In the genomic region with DNA sequence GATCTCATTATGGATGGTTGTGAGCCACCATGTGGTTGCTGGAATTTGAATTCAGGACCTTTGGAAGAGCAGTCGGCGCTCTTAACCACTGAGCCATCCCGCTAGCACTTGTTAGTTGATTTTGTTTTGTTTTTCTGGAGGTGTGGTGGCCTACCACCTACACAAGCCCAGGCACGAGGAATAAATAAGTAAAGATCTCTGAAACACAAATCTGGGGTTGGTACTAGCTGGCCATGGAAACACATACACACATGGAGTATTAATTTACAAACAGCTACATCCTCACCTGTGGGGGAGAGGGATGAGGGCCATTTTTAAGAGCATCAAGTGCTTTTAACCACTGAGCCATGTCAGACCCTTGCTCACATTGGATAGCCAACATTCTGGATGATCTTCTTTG, we compare ENCODE assay signal across 8 mouse cellular contexts. TPM values are rescaled to one million over a fixed set of nuclear protein-coding genes. Genes with fewer than 3 reads are reported as not detected.
DNase-seq lines count a peak whose midpoint lies in the region; ATAC-seq and TF ChIP-seq lines count a peak whose summit lies in the region.
"Not testable (repeated sequence)": the region's sequence is repeated elsewhere in the genome, so short reads cannot be mapped to it uniquely, and the experiment has no call there.

No protein-coding gene starts in this region.

- H3K27ac ChIP-seq in hindbrain, postnatal 0 days; limb, embryonic 13.5 days: not testable (repeated sequence)

- not testable (repeated sequence) for H3K9ac ChIP-seq in hindbrain, postnatal 0 days (replicated peaks; ENCODE audit: low read length); limb, embryonic 13.5 days

- H3K4me1 ChIP-seq in hindbrain, postnatal 0 days (ENCODE audit: insufficient read depth, low read length); limb, embryonic 13.5 days: not testable (repeated sequence)

- not testable (repeated sequence) for H3K4me2 ChIP-seq in hindbrain, postnatal 0 days (ENCODE audit: low read depth, low read length); limb, embryonic 13.5 days (replicated peaks)

- H3K9me3 ChIP-seq in hindbrain, postnatal 0 days (ENCODE audit: low read length); limb, embryonic 13.5 days: not testable (repeated sequence)

- H3K36me3 ChIP-seq in hindbrain, postnatal 0 days (ENCODE audit: insufficient read depth, low read length); limb, embryonic 13.5 days: not testable (repeated sequence)

- not testable (repeated sequence) for ATAC-seq in hindbrain, postnatal 0 days
- peak; percentile 61; the same call in 1 of the 2 replicates for ATAC-seq in limb, embryonic 13.5 days (ENCODE audit: low FRiP score, low read depth)
- ATAC-seq in megakaryocyte, adult 5-6 weeks (ENCODE audit: poor library complexity, severe bottlenecking), result peak; percentile 89

- 80% methylated on average over 4 of the region's 4 CpGs for WGBS in hindbrain, postnatal 0 days
- 78% methylated on average over 4 of the region's 4 CpGs for WGBS in limb, embryonic 13.5 days

- not testable (repeated sequence) for H3K27me3 ChIP-seq in hindbrain, postnatal 0 days (ENCODE audit: insufficient read depth, low read length); limb, embryonic 13.5 days

- not testable (repeated sequence) for H3K4me3 ChIP-seq in hindbrain, postnatal 0 days (ENCODE audit: low read length); limb, embryonic 13.5 days

- DNase-seq in A20 (ENCODE audit: low read depth, low spot score) (peak; percentile 81), WW6 (ENCODE audit: low read depth, low spot score) (peak; percentile 98)
- peak; percentile 17 for DNase-seq in embryo, embryonic 11 days
- DNase-seq in gonadal fat pad, adult 2 months (ENCODE audit: low read depth), result peak; percentile 16
- peak; percentile 2 for DNase-seq in hindbrain, postnatal 0 days (ENCODE audit: low spot score)
- peak; percentile 52 for DNase-seq in skeletal muscle tissue, adult 2 months (ENCODE audit: low read depth, low spot score)

- not testable (repeated sequence) for TF ChIP-seq CTCF in hindbrain, postnatal 0 days (IDR thresholded peaks at IDR 0.05; ENCODE audit: low read depth)

RNA-seq across cellular contexts. Expression of a gene that starts 34.7 kb away (rescaled TPM):
- 15.4 and 15.9 TPM in 2 replicates for polyA plus RNA-seq in gonadal fat pad, adult 2 months (2012; rRNA removed)
- 34.3 and 35.9 TPM in 2 replicates for total RNA-seq in hindbrain, postnatal 0 days (2014; rRNA removed)
- polyA plus RNA-seq in hindbrain, postnatal 0 days (2015; fragmentation: Nextera tagmentation; extraction: Ambion mirVana), result 15.3 and 16.4 TPM in 2 replicates
- polyA plus RNA-seq in limb, embryonic 13.5 days (2015; fragmentation: Nextera tagmentation; extraction: Ambion mirVana), result 19.5 and 21.9 TPM in 2 replicates
- total RNA-seq in megakaryocyte, adult 5-6 weeks (2015), result 24.1 and 28.7 TPM in 2 replicates
- total RNA-seq in megakaryocyte, adult 5-6 weeks (2017), result 14.9 and 20.9 TPM in 2 replicates

Comparison
In these comparisons a context has a peak if more than half of its experiments do, and no peak if none do; other contexts are left out.
1. DNase-seq: peak in every context shown above with its lines; median percentile 98 in WW6; 81 in A20; 52 in skeletal muscle tissue, adult 2 months; 17 in embryo, embryonic 11 days; 16 in gonadal fat pad, adult 2 months; 2 in hindbrain, postnatal 0 days.